Mouse (Mus musculus) Patski (cell line): ENCODE measurements around the gene Muc3. TPM values are rescaled to one million over a fixed set of nuclear protein-coding genes. Genes with fewer than 3 reads are reported as not detected.

ENCODE experiments used
- ATAC-seq: fragments of 100-300 bp; one replicate; pipeline ENCODE4 v1.8.0; 2021
- CTCF ChIA-PET: fragments of 350-600 bp; sonication (Branson Sonifier 250); formaldehyde crosslinking; loops from one replicate; lab custom pipeline; 2022; ENCODE audit warnings: inconsistent platforms; lab: Charles Lee
- POLR2A ChIA-PET: fragments of 350-600 bp; sonication (Branson Sonifier 250); formaldehyde crosslinking; loops from one replicate; lab custom pipeline; 2022; ENCODE audit warnings: antibody characterized with exemption, inconsistent platforms; lab: Charles Lee
- DNase-seq: peaks from one replicate; pipeline ENCODE4 v3.0.0-alpha.2; 2011; ENCODE audit warnings: low read depth, low spot score
- H3K27me3 ChIP-seq: fragments of 371-371 bp; one replicate; pipeline ENCODE4 v1.5.1; 2021
- CTCF ChIP-seq: fragments of 100-300 bp; IDR thresholded peaks from one replicate; pipeline ENCODE4 v1.5.1; 2021
- in situ Hi-C: fragments of 300-500 bp; cut with MboI; formaldehyde crosslinking; loops from 3 replicates; pipeline ENCODE4 v1.11.1; 2018; ENCODE audit warnings: low pct_unique_long_range_greater_than_20kb, mixed read lengths
- polyA plus RNA-seq: library from polyadenylated mRNA; unstranded; gene quantifications from one replicate; pipeline ENCODE4 v1.2.3, GENCODE M21; 2021

Muc3 gene
- polyA plus RNA-seq, 1 experiment from 2014 or later = not detected

DNA sequence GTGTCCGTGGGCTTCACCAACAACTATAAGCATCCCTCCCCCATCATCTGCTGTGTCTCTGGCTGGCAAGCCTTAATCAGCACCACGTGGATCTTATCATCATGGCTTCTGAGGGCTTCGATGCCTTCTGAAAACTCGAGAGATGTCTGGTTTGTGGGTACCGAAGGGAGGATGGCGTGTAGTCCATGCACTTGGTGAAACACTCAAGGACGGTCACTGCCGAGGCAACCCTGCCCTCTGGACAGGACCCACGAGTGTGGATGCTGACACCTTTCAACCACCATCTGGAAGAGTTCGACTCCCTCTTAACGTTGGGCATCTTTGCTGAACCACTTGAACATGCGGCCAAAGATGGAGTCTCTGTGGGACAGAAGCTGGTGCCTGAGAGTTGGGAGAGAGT, 38.3 kb downstream of the Muc3 start:
- CTCF ChIA-PET = no interaction called here
- ATAC-seq (no peak), DNase-seq (no peak)
- no peak for TF ChIP-seq CTCF
- no peaks in the 10 kb centered on the region for H3K27me3 ChIP-seq
- in situ Hi-C loops = loop anchor here (5.0 kb wide), 1 partner anchor 184 kb away; no protein-coding TSS in a partner anchor
- POLR2A ChIA-PET = interaction anchor here (0.5 to 0.6 kb wide), 2 partner anchors 75 to 1513 kb away, joined by 3 to 4 read pairs; no protein-coding TSS in a partner anchor

DNA sequence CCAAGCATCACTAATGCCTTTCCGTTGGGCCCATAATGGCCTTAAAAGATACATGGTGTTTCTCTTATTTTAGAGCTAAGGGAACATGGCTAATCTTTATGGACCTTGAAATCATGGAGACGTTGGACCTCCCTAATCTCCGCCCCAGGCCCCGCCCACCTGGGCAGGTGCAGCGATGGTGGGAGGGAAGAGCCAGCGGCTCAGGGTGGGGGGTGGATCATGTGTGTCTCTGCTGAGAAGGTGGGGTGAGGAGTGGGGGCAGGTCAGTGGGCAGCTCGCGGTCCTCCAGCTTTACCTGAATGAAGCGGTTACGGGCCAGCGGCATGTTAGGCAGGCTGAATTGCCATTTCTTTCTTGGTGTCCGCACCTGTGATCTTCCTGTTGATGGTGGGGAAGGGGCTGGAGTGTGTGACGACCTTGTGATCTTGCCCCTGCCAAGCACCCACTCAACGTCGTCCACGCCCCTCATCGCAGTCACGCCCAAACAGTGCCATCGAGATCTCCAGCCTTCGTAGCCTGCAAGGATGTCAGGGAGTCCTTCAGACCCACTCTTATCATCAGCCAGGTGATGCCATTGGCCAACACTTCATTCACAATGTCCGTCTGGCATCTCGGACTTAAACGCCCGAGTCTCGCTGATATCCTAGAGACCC, 39.1 kb downstream of the Muc3 start:
- TF ChIP-seq CTCF = no peak
- POLR2A ChIA-PET = no interaction called here
- ATAC-seq (no peak), DNase-seq (no peak)
- in situ Hi-C loops = loop anchor here (5.0 kb wide), 2 partner anchors 88 to 183 kb away; no protein-coding TSS in a partner anchor
- H3K27me3 ChIP-seq = no peaks in the 10 kb centered on the region
- CTCF ChIA-PET = interaction anchor here (2.1 kb wide), 1 partner anchor 13 kb away, joined by 7 read pairs; no protein-coding TSS in a partner anchor

DNA sequence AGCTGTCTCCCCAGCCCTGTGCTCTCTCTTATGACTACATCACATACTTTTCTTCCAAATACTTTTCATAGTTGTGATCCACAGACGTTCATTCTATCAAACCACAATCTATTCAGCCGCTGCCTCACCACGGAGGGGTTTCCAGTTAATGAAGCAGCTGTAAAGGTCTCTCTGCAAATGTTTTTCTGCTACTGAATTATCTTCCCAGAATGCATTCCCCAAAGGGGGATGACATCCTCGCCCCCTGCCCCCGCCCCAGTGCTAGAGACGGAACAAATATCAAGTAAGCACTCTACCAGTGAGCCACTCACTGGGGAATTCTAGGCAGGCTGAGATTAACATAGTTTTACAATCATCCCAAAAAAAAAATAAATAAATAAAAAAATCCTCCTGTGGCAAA, 41.0 kb downstream of the Muc3 start:
- ATAC-seq (peak; percentile 58), DNase-seq (no peak)
- ChIA-PET CTCF (interaction anchor here (0.6 to 1.1 kb wide), 3 partner anchors 57 to 146 kb away, joined by 3 read pairs; no protein-coding TSS in a partner anchor), POLR2A (interaction anchor here (0.6 to 0.8 kb wide), 2 partner anchors 16 to 30 kb away, joined by 3 read pairs; no protein-coding TSS in a partner anchor)
- no peaks in the 10 kb centered on the region for H3K27me3 ChIP-seq
- in situ Hi-C loops = loop anchor here (5.0 kb wide), 1 partner anchor 86 kb away; no protein-coding TSS in a partner anchor
- TF ChIP-seq CTCF = no peak

DNA sequence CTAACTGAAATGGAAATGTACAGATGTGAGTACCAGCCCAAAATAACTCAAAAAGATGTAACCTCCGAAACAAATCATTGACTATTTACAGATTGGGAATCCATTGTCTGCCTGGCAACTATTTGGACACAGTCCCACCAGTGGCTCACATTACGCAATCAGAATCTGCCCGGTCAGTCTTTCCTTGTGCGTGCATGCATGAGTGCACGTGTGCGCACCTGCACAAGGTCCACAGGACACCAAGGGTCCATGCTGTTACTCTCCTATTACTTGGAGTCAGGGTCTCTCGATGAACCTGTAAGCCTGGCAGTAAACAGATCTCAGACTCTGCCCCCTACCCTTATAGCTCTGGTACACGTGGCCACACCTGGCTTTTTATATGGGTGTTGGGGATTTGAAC, 41.5 kb downstream of the Muc3 start:
- in situ Hi-C loops = loop anchor here (5.0 kb wide), 1 partner anchor 85 kb away; no protein-coding TSS in a partner anchor
- DNase-seq (no peak), ATAC-seq (peak; percentile 1)
- TF ChIP-seq CTCF = no peak
- POLR2A ChIA-PET = no interaction called here
- CTCF ChIA-PET = interaction anchor here (0.6 to 1.1 kb wide), 3 partner anchors 57 to 146 kb away, joined by 3 read pairs; no protein-coding TSS in a partner anchor
- H3K27me3 ChIP-seq = no peaks in the 10 kb centered on the region

DNA sequence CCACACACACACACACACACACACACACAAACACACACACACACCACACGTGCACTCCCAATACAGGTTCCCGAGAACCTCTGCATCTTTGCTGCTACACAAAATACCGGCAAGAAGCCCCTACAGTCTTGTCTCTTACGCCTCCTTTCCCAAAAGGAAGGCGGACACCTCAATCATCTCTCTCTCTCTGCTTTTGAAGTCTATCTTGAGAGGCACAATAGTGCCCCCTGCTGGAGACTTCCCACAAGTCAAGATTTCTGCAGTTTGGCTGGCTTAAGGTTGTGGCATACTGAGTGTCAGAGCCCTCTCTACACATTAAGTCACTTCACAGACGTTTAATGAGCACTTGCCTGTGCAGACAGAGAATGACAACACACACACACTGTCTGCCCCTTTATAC, 42.1 kb downstream of the Muc3 start:
- ATAC-seq (no peak), DNase-seq (no peak)
- CTCF ChIA-PET = interaction anchor here (0.8 to 2.0 kb wide), 11 partner anchors 9 to 145 kb away, joined by 3 to 6 read pairs (median 4); partner anchors contain the start of gene Trim56
- POLR2A ChIA-PET = interaction anchor here (0.7 to 1.2 kb wide), 5 partner anchors 36 to 89 kb away, joined by 3 to 5 read pairs (median 3); no protein-coding TSS in a partner anchor
- in situ Hi-C loops = loop anchor here (5.0 kb wide), 1 partner anchor 85 kb away; no protein-coding TSS in a partner anchor
- no peaks in the 10 kb centered on the region for H3K27me3 ChIP-seq
- no peak for TF ChIP-seq CTCF

DNA sequence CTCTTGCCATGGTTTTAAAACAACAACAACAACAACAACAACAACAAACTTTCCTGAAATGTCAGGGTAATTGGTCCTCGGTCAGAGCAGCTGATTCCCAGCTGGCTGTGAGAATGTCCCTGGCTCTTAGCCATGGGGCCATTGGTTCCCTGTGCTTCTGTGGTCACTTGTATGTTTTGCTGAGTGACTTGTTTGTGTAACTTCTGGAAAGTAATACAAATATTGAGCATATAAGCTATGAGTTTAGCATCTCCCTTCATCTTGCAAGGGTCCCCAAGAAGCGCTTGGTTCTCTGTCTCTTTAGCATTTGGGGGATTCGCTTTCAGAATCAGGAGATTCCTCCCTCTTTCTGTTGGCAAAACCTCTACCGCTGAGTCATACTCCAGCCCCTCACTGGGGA, 42.7 kb downstream of the Muc3 start:
- no peak for ATAC-seq
- no peak for TF ChIP-seq CTCF
- ChIA-PET CTCF (interaction anchor here (0.8 to 2.0 kb wide), 14 partner anchors 9 to 144 kb away, joined by 3 to 6 read pairs (median 4); partner anchors contain the start of gene Trim56), POLR2A (interaction anchor here (0.7 to 1.2 kb wide), 6 partner anchors 34 to 88 kb away, joined by 3 to 5 read pairs (median 3); no protein-coding TSS in a partner anchor)
- in situ Hi-C loops = loop anchor here (5.0 kb wide), 1 partner anchor 84 kb away; no protein-coding TSS in a partner anchor
- H3K27me3 ChIP-seq = no peaks in the 10 kb centered on the region
- DNase-seq = no peak

DNA sequence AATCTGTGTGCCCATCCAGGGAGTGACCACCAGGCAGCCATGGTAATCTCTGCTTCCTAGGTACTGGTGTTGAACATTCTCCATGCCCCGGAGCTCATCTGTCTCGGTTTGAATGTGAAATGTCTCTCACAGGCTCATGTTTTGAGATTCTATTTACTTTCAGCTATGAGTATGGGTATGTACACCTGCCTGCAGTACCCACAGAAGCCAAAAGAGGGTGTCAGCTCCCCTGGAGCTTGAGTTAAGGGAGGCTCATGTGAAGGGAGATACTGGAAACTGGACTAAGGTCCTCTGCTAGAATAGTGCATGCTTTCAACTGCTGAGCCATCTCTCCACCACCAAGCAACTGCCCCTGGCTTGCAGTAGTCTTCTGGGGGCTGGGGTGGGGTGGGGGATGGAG, 45.2 kb downstream of the Muc3 start:
- ATAC-seq = no peak
- DNase-seq = no peak
- POLR2A ChIA-PET = interaction anchor here (0.6 to 3.2 kb wide), 10 partner anchors 12 to 91 kb away, joined by 3 to 11 read pairs (median 4); partner anchors contain the start of genes Ap1s1 and Trim56
- TF ChIP-seq CTCF = no peak
- CTCF ChIA-PET = interaction anchor here (0.8 to 4.3 kb wide), 11 partner anchors 13 to 91 kb away, joined by 3 to 27 read pairs (median 5); partner anchors contain the start of gene Serpine1
- H3K27me3 ChIP-seq = no peaks in the 10 kb centered on the region
- in situ Hi-C loops = loop anchor here (5.0 kb wide), 1 partner anchor 37 kb away; no protein-coding TSS in a partner anchor

DNA sequence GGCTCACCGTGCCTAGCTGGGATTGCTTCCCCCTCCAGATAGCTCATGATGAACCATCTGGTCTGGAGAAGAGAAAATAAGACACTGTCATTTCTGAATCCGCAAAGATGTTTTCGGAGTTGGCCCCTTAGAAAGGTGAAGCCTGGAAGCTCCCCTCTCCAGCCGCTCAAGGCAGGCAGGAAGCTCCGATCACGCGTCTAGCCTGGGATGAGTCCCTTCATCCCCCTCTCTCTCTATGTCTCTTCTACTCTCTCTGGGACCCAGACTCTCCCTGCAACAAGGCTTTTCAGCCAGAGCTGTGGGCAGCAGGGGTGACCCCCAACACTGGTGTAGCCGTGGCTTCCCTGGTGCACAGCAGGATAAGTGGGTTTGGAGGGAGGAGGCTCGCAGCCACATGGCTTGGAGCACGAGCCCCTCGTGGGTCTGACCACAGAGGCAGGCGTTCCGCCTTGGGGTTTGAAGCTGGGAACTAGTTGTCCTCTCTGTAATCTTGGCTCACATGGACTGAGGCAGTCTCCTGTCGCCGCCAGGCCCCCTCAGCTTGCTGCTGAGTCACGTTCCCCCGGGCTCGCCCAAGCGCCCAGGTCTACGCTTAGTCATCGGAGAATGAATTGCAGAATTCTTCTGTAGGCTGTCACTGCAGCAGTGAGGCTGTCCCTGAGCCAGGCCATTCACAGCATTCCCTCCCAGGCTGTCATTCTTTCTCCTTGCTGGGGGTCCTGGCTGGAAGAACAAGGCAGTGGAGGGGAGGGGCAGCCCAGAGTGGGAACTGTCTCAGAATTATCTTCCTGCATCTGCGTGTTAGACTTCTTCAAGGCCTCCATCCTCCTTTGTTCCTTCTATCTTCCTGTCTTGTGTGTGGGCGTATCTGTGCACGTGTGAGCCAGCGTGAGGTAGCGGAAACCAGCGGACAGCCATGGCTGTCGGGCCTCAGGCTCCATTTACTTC, 46.3 kb downstream of the Muc3 start:
- POLR2A ChIA-PET = interaction anchor here (0.7 to 3.2 kb wide), 12 partner anchors 12 to 1361 kb away, joined by 3 to 19 read pairs (median 7); partner anchors contain the start of genes Ap1s1, Serpine1 and Trim56
- no peaks in the 10 kb centered on the region for H3K27me3 ChIP-seq
- no peak for TF ChIP-seq CTCF
- CTCF ChIA-PET = interaction anchor here (0.9 to 4.3 kb wide), 12 partner anchors 12 to 57 kb away, joined by 3 to 27 read pairs (median 8); partner anchors contain the start of genes Ap1s1 and Serpine1
- peak; percentile 61 for ATAC-seq
- peak; percentile 99 for DNase-seq
- in situ Hi-C loops = loop anchor here (5.0 kb wide), 1 partner anchor 36 kb away; no protein-coding TSS in a partner anchor

DNA sequence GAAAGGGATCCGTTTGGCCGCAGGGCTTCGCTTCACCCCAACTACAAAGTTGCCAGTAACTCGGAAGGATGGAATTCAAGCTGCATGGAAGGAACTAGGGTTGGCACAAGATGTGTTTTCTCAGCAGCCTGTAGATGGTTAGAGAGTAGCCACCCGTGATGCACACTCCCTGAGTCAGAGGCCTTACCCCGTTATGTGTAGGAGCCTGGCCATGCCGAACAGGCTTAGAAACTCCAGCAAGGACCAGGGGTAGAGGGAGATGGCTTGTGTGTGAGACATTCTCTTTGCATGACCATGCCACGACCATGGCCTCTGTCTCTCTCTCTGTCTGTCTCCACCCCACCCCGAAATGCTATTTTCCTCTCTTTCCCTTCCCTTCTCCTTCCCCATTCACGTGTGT, 47.0 kb downstream of the Muc3 start:
- ChIA-PET POLR2A (interaction anchor here (0.7 to 3.2 kb wide), 11 partner anchors 12 to 1360 kb away, joined by 3 to 19 read pairs (median 7); partner anchors contain the start of genes Ap1s1, Serpine1 and Trim56), CTCF (interaction anchor here (0.9 to 4.3 kb wide), 8 partner anchors 12 to 56 kb away, joined by 3 to 27 read pairs (median 7); partner anchors contain the start of genes Ap1s1 and Serpine1)
- in situ Hi-C loops = loop anchor here (5.0 kb wide), 1 partner anchor 35 kb away; no protein-coding TSS in a partner anchor
- no peak for TF ChIP-seq CTCF
- peak; percentile 32 for ATAC-seq
- DNase-seq = no peak
- no peaks in the 10 kb centered on the region for H3K27me3 ChIP-seq
